Comparison of ENCODE assay signal across 23 mouse cellular contexts in the genomic region with DNA sequence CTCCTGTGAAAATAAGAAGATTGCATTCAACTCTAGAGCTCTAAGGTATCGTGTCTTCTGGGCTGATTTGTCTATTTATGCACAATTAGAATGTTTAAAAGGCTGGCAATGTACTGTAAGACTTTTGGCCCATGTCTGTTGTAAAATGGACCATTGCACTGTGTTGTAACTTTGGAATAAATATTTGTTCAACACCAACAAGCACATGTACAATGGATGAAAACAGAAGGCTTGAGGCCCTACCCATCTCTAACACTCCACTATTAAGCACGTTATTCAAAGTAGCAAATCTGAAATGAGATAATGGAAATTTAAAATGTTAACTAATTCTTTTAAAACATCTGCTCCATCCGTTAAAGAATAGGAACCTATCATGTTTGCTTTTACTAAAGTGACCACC. TPM values are rescaled to one million over a fixed set of nuclear protein-coding genes. Genes with fewer than 3 reads are reported as not detected.
DNase-seq lines count a peak whose midpoint lies in the region; ATAC-seq lines count a peak whose summit lies in the region.
"Had no signal": no experiment of that assay in that cellular context is flagged by ENCODE, and none has a peak within 500 bp of the region (broad histone marks: within the 10 kb centered on the region; RNA-seq: fewer than 3 reads in every experiment).

No protein-coding gene starts in this region.

- no peak overlapping the region for H3K9ac ChIP-seq in hindbrain, embryonic 11.5 days (ENCODE audit: low read depth, low read length)
- no peak overlapping the region for H3K9ac ChIP-seq in hindbrain, embryonic 14.5 days
- no peak overlapping the region for H3K9ac ChIP-seq in liver, embryonic 16.5 days (ENCODE audit: low read depth, low read length)
- no peak overlapping the region for H3K9ac ChIP-seq in liver, embryonic 12.5 days
- no peak overlapping the region for H3K9ac ChIP-seq in midbrain, embryonic 12.5 days (replicated peaks)
- H3K9ac ChIP-seq in midbrain, embryonic 16.5 days (ENCODE audit: low read depth, low read length): no peak overlapping the region
- no peak overlapping the region for H3K9ac ChIP-seq in hindbrain, embryonic 13.5 days
- H3K9ac ChIP-seq: forebrain, embryonic 15.5 days had no signal

- H3K27me3 ChIP-seq in hindbrain, embryonic 11.5 days (ENCODE audit: control insufficient read depth, insufficient read depth, low read length): no peaks in the 10 kb centered on the region
- H3K27me3 ChIP-seq in hindbrain, embryonic 14.5 days (ENCODE audit: control insufficient read depth, insufficient read depth, low read length): 0 out of 2 replicates have a peak, but pooled peaks cover 3% of the 10 kb centered on the region
- H3K27me3 ChIP-seq in liver, embryonic 16.5 days (ENCODE audit: control insufficient read depth, insufficient read depth, low read depth, low read length): no peaks in the 10 kb centered on the region
- H3K27me3 ChIP-seq in liver, embryonic 12.5 days (replicated peaks): no peaks in the 10 kb centered on the region
- peaks cover 22% of the 10 kb centered on the region for H3K27me3 ChIP-seq in midbrain, embryonic 12.5 days
- H3K27me3 ChIP-seq in midbrain, embryonic 16.5 days (ENCODE audit: control insufficient read depth, insufficient read depth, low read depth, low read length): no peaks in the 10 kb centered on the region
- H3K27me3 ChIP-seq in hindbrain, embryonic 13.5 days: peaks cover 17% of the 10 kb centered on the region
- H3K27me3 ChIP-seq: CH12.LX, Patski had no signal

- no peaks in the 10 kb centered on the region for H3K9me3 ChIP-seq in hindbrain, embryonic 11.5 days (ENCODE audit: control insufficient read depth, low read length)
- H3K9me3 ChIP-seq in hindbrain, embryonic 14.5 days (ENCODE audit: control insufficient read depth, low read length): no peaks in the 10 kb centered on the region
- H3K9me3 ChIP-seq in liver, embryonic 16.5 days (replicated peaks; ENCODE audit: control insufficient read depth, low read length): no peaks in the 10 kb centered on the region
- no peaks in the 10 kb centered on the region for H3K9me3 ChIP-seq in liver, embryonic 12.5 days (replicated peaks)
- H3K9me3 ChIP-seq in midbrain, embryonic 12.5 days: no peaks in the 10 kb centered on the region
- H3K9me3 ChIP-seq in midbrain, embryonic 16.5 days (replicated peaks; ENCODE audit: control insufficient read depth, low read length, poor library complexity, severe bottlenecking): no peaks in the 10 kb centered on the region
- H3K9me3 ChIP-seq in hindbrain, embryonic 13.5 days: no peaks in the 10 kb centered on the region
- H3K9me3 ChIP-seq: forebrain, embryonic 15.5 days; heart, embryonic 10.5 days had no signal

- ATAC-seq in hindbrain, embryonic 11.5 days (ENCODE audit: low FRiP score): peak; percentile 62
- ATAC-seq in hindbrain, embryonic 14.5 days (ENCODE audit: low FRiP score): no peak
- ATAC-seq in liver, embryonic 16.5 days (ENCODE audit: low read depth): peak; percentile 76
- no peak for ATAC-seq in liver, embryonic 12.5 days
- ATAC-seq in midbrain, embryonic 12.5 days (ENCODE audit: low FRiP score, low read depth): peak; percentile 48
- ATAC-seq in midbrain, embryonic 16.5 days: no peak
- no peak for ATAC-seq in hindbrain, embryonic 13.5 days (ENCODE audit: low FRiP score)
- ATAC-seq: forebrain, embryonic 15.5 days; Patski had no signal

- H3K4me3 ChIP-seq in hindbrain, embryonic 11.5 days (ENCODE audit: low read depth, low read length): no peak overlapping the region
- H3K4me3 ChIP-seq in hindbrain, embryonic 14.5 days (replicated peaks; ENCODE audit: low read length): no peak overlapping the region
- no peak overlapping the region for H3K4me3 ChIP-seq in liver, embryonic 16.5 days (ENCODE audit: low read depth, low read length)
- no peak overlapping the region for H3K4me3 ChIP-seq in liver, embryonic 12.5 days
- no peak overlapping the region for H3K4me3 ChIP-seq in midbrain, embryonic 12.5 days
- no peak overlapping the region for H3K4me3 ChIP-seq in midbrain, embryonic 16.5 days (ENCODE audit: low read depth, low read length)
- H3K4me3 ChIP-seq in hindbrain, embryonic 13.5 days: no peak overlapping the region
- H3K4me3 ChIP-seq: forebrain, embryonic 15.5 days; heart, embryonic 10.5 days had no signal

- no peak overlapping the region for H3K27ac ChIP-seq in hindbrain, embryonic 11.5 days (ENCODE audit: low read depth, low read length)
- no peak overlapping the region for H3K27ac ChIP-seq in hindbrain, embryonic 14.5 days
- peak overlapping the region; percentile 55 for H3K27ac ChIP-seq in liver, embryonic 16.5 days (ENCODE audit: low read length)
- no peak overlapping the region for H3K27ac ChIP-seq in liver, embryonic 12.5 days
- H3K27ac ChIP-seq in midbrain, embryonic 12.5 days (replicated peaks): no peak overlapping the region
- H3K27ac ChIP-seq in midbrain, embryonic 16.5 days (ENCODE audit: low read length): no peak overlapping the region
- 0 out of 2 replicates have a peak overlapping the region, but pooled peaks have one; percentile 52 for H3K27ac ChIP-seq in hindbrain, embryonic 13.5 days
- H3K27ac ChIP-seq: forebrain, embryonic 15.5 days had no signal

- no peak for DNase-seq in hindbrain, embryonic 11.5 days (ENCODE audit: low spot score)
- DNase-seq in hindbrain, embryonic 14.5 days (ENCODE audit: low spot score): no peak
- no peak for DNase-seq in left cerebral cortex, adult 11 months (ENCODE audit: low spot score)
- DNase-seq: adrenal gland, adult 2 months; adrenal gland, postnatal 25 days; cerebellum, adult 18-20 months; cerebellum, adult 9-11 months; cerebellum, postnatal 36 days; gastrocnemius, postnatal 36 days; heart, adult 18-20 months; heart, postnatal 10 days; heart, postnatal 4 days had no signal

- no peaks in the 10 kb centered on the region for H3K36me3 ChIP-seq in hindbrain, embryonic 11.5 days (ENCODE audit: control insufficient read depth, insufficient read depth, low read length)
- no peaks in the 10 kb centered on the region for H3K36me3 ChIP-seq in hindbrain, embryonic 14.5 days (replicated peaks; ENCODE audit: control insufficient read depth, insufficient read depth)
- H3K36me3 ChIP-seq in liver, embryonic 16.5 days (ENCODE audit: control insufficient read depth, insufficient read depth): no peaks in the 10 kb centered on the region
- H3K36me3 ChIP-seq in liver, embryonic 12.5 days: no peaks in the 10 kb centered on the region
- H3K36me3 ChIP-seq in midbrain, embryonic 12.5 days: no peaks in the 10 kb centered on the region
- no peaks in the 10 kb centered on the region for H3K36me3 ChIP-seq in midbrain, embryonic 16.5 days (ENCODE audit: control insufficient read depth, insufficient read depth, low read length)
- no peaks in the 10 kb centered on the region; the same call in 1 of the 2 replicates for H3K36me3 ChIP-seq in hindbrain, embryonic 13.5 days
- H3K36me3 ChIP-seq: forebrain, embryonic 15.5 days; heart, embryonic 10.5 days had no signal

- no peak overlapping the region for H3K4me2 ChIP-seq in hindbrain, embryonic 11.5 days (replicated peaks; ENCODE audit: low read depth, low read length)
- no peak overlapping the region for H3K4me2 ChIP-seq in hindbrain, embryonic 14.5 days (replicated peaks)
- no peak overlapping the region for H3K4me2 ChIP-seq in liver, embryonic 16.5 days (ENCODE audit: low read depth, low read length)
- H3K4me2 ChIP-seq in liver, embryonic 12.5 days: no peak overlapping the region
- no peak overlapping the region for H3K4me2 ChIP-seq in midbrain, embryonic 12.5 days (replicated peaks)
- no peak overlapping the region for H3K4me2 ChIP-seq in midbrain, embryonic 16.5 days (ENCODE audit: low read length)
- H3K4me2 ChIP-seq in hindbrain, embryonic 13.5 days: no peak overlapping the region
- H3K4me2 ChIP-seq: forebrain, embryonic 15.5 days had no signal

- WGBS in hindbrain, embryonic 11.5 days: 33% methylated on average over 3 of the region's 3 CpGs
- 24% methylated on average over 3 of the region's 3 CpGs for WGBS in hindbrain, embryonic 14.5 days
- WGBS in liver, embryonic 16.5 days (ENCODE audit: insufficient replicate concordance): 36% methylated on average over 3 of the region's 3 CpGs
- 60% methylated on average over 3 of the region's 3 CpGs for WGBS in liver, embryonic 12.5 days (ENCODE audit: insufficient replicate concordance)
- WGBS in midbrain, embryonic 12.5 days: 49% methylated on average over 3 of the region's 3 CpGs
- 38% methylated on average over 3 of the region's 3 CpGs for WGBS in midbrain, embryonic 16.5 days
- WGBS in hindbrain, embryonic 13.5 days: 30% methylated on average over 3 of the region's 3 CpGs

- peaks cover 6% of the 10 kb centered on the region for H3K4me1 ChIP-seq in hindbrain, embryonic 11.5 days (replicated peaks; ENCODE audit: control insufficient read depth, insufficient read depth, low read length)
- H3K4me1 ChIP-seq in hindbrain, embryonic 14.5 days (replicated peaks; ENCODE audit: control insufficient read depth, insufficient read depth, low read length): peaks cover 12% of the 10 kb centered on the region; the same call in 1 of the 2 replicates
- H3K4me1 ChIP-seq in liver, embryonic 16.5 days (ENCODE audit: control insufficient read depth, low read depth, low read length): peaks cover 7% of the 10 kb centered on the region
- peaks cover 12% of the 10 kb centered on the region for H3K4me1 ChIP-seq in liver, embryonic 12.5 days
- H3K4me1 ChIP-seq in midbrain, embryonic 12.5 days: peaks cover 15% of the 10 kb centered on the region; the same call in 1 of the 2 replicates
- H3K4me1 ChIP-seq in midbrain, embryonic 16.5 days (ENCODE audit: control insufficient read depth, insufficient read depth, low read length): no peaks in the 10 kb centered on the region; the same call in 1 of the 2 replicates
- H3K4me1 ChIP-seq in hindbrain, embryonic 13.5 days (replicated peaks): peaks cover 19% of the 10 kb centered on the region

RNA-seq across cellular contexts. Expression of a gene that starts 18.1 kb away (rescaled TPM):
- polyA plus RNA-seq in hindbrain, embryonic 11.5 days (2014; fragmentation: Nextera tagmentation; extraction: Ambion mirVana): not detected in 2 replicates
- not detected in 2 replicates for polyA plus RNA-seq in hindbrain, embryonic 14.5 days (2014; fragmentation: Nextera tagmentation; extraction: Ambion mirVana)
- not detected in 2 replicates for polyA plus RNA-seq in liver, embryonic 16.5 days (2015; fragmentation: Nextera tagmentation; extraction: Ambion mirVana)
- not detected in 2 replicates for polyA plus RNA-seq in liver, embryonic 12.5 days (2016; fragmentation: Nextera tagmentation; extraction: Ambion mirVana)
- polyA plus RNA-seq in midbrain, embryonic 12.5 days (2016; fragmentation: Nextera tagmentation; extraction: Ambion mirVana): 0.51 TPM in 1 of 2 replicates, not detected in the other
- not detected in 2 replicates for polyA plus RNA-seq in midbrain, embryonic 16.5 days (2015; fragmentation: Nextera tagmentation; extraction: Ambion mirVana)
- polyA plus RNA-seq in hindbrain, embryonic 13.5 days (2015; fragmentation: Nextera tagmentation; extraction: Ambion mirVana): not detected in 2 replicates
- polyA plus RNA-seq: adrenal gland, adult 2 months; embryonic facial prominence, embryonic 14.5 days; forebrain, embryonic 15.5 days; heart, embryonic 10.5 days; heart, embryonic 14.5 days; Patski had no signal

RNA-seq across cellular contexts. Expression of a gene that starts 22.1 kb away (rescaled TPM):
- 5.6 and 6.9 TPM in 2 replicates for polyA plus RNA-seq in hindbrain, embryonic 11.5 days (2014; fragmentation: Nextera tagmentation; extraction: Ambion mirVana)
- polyA plus RNA-seq in hindbrain, embryonic 14.5 days (2014; fragmentation: Nextera tagmentation; extraction: Ambion mirVana): 1.2 and 1.7 TPM in 2 replicates
- 8.7 and 9.0 TPM in 2 replicates for polyA plus RNA-seq in liver, embryonic 16.5 days (2015; fragmentation: Nextera tagmentation; extraction: Ambion mirVana)
- polyA plus RNA-seq in liver, embryonic 12.5 days (2016; fragmentation: Nextera tagmentation; extraction: Ambion mirVana): 3.0 and 3.6 TPM in 2 replicates
- polyA plus RNA-seq in midbrain, embryonic 12.5 days (2016; fragmentation: Nextera tagmentation; extraction: Ambion mirVana): 1.7 and 4.0 TPM in 2 replicates
- polyA plus RNA-seq in midbrain, embryonic 16.5 days (2015; fragmentation: Nextera tagmentation; extraction: Ambion mirVana): 0.99 and 2.1 TPM in 2 replicates
- polyA plus RNA-seq in hindbrain, embryonic 13.5 days (2015; fragmentation: Nextera tagmentation; extraction: Ambion mirVana): 2.5 and 3.1 TPM in 2 replicates

RNA-seq across cellular contexts. Expression of a gene that starts 45.9 kb away (rescaled TPM):
- polyA plus RNA-seq in hindbrain, embryonic 11.5 days (2014; fragmentation: Nextera tagmentation; extraction: Ambion mirVana): 20.3 and 21.8 TPM in 2 replicates
- 5.8 and 8.0 TPM in 2 replicates for polyA plus RNA-seq in hindbrain, embryonic 14.5 days (2014; fragmentation: Nextera tagmentation; extraction: Ambion mirVana)
- 18.1 and 18.6 TPM in 2 replicates for polyA plus RNA-seq in liver, embryonic 16.5 days (2015; fragmentation: Nextera tagmentation; extraction: Ambion mirVana)
- polyA plus RNA-seq in liver, embryonic 12.5 days (2016; fragmentation: Nextera tagmentation; extraction: Ambion mirVana): 26.1 and 27.2 TPM in 2 replicates
- polyA plus RNA-seq in midbrain, embryonic 12.5 days (2016; fragmentation: Nextera tagmentation; extraction: Ambion mirVana): 20.7 and 22.6 TPM in 2 replicates
- polyA plus RNA-seq in midbrain, embryonic 16.5 days (2015; fragmentation: Nextera tagmentation; extraction: Ambion mirVana): 3.8 and 4.6 TPM in 2 replicates
- polyA plus RNA-seq in hindbrain, embryonic 13.5 days (2015; fragmentation: Nextera tagmentation; extraction: Ambion mirVana): 5.7 and 6.6 TPM in 2 replicates

RNA-seq across cellular contexts. Expression of a gene that starts 54.5 kb away (rescaled TPM):
- polyA plus RNA-seq in hindbrain, embryonic 11.5 days (2014; fragmentation: Nextera tagmentation; extraction: Ambion mirVana): 30.3 and 31.0 TPM in 2 replicates
- polyA plus RNA-seq in hindbrain, embryonic 14.5 days (2014; fragmentation: Nextera tagmentation; extraction: Ambion mirVana): 52.4 and 65.2 TPM in 2 replicates
- polyA plus RNA-seq in liver, embryonic 16.5 days (2015; fragmentation: Nextera tagmentation; extraction: Ambion mirVana): 8.4 and 10.3 TPM in 2 replicates
- polyA plus RNA-seq in liver, embryonic 12.5 days (2016; fragmentation: Nextera tagmentation; extraction: Ambion mirVana): 14.0 TPM in 2 replicates
- 26.8 and 28.4 TPM in 2 replicates for polyA plus RNA-seq in midbrain, embryonic 12.5 days (2016; fragmentation: Nextera tagmentation; extraction: Ambion mirVana)
- 34.7 and 41.9 TPM in 2 replicates for polyA plus RNA-seq in midbrain, embryonic 16.5 days (2015; fragmentation: Nextera tagmentation; extraction: Ambion mirVana)
- 28.9 and 29.9 TPM in 2 replicates for polyA plus RNA-seq in hindbrain, embryonic 13.5 days (2015; fragmentation: Nextera tagmentation; extraction: Ambion mirVana)

Comparison
In these comparisons a context has a peak if more than half of its experiments do, and no peak if none do; other contexts are left out.
1. ATAC-seq: peak in hindbrain, embryonic 11.5 days (single experiment), liver, embryonic 16.5 days (single experiment) and midbrain, embryonic 12.5 days (single experiment); none in hindbrain, embryonic 14.5 days (single experiment), liver, embryonic 12.5 days (single experiment), midbrain, embryonic 16.5 days (single experiment) and hindbrain, embryonic 13.5 days (single experiment).
2. H3K27ac ChIP-seq: peak in liver, embryonic 16.5 days (single experiment) and hindbrain, embryonic 13.5 days (single experiment); none in hindbrain, embryonic 11.5 days (single experiment), hindbrain, embryonic 14.5 days (single experiment), liver, embryonic 12.5 days (single experiment), midbrain, embryonic 12.5 days (single experiment) and midbrain, embryonic 16.5 days (single experiment).